Mouse (Mus musculus): Measurements from ENCODE around the gene Isoc2b.
A peak's percentile ranks its signal among the peaks of the same experiment; 100 is the strongest.
"Not testable (repeated sequence)": the region's sequence is repeated elsewhere in the genome, so short reads cannot be mapped to it uniquely, and the experiment has no call there.

The Isoc2b gene

DNA sequence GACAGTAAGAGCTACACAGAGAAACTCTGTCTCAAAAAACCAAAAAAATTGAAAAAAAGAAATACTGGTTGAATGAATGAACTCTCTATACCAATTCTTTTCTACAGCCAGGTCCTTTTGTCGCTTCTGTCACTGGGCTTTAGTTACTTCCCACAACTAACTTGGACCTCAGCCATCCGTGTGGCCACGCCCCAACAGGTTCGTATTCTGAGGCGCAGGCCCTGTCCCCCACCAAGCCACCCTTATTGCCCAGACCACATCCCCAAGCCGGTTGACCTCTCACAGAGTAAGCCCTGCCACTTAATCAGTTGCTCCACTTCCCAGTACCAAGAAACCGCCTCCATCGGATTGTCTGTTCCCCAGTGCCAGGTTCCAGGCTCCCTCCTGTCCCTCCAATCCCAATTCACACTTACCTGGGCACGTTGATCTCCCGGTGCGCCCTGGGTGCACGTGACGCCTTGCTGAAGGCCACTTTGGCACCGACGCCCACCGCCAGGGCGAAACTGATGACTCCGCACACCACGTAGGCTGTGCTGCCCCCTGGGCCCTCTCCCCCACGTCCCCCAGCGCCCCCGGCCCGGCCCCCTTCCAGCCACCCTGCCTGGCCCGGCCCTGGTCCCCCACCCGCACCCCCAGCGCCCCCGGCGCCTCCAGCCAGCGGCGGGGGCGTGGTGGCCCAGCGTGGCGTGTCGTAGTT is 34.3 kb downstream of the Isoc2b start:
- DNase-seq (ENCODE audit: low spot score), result peak; percentile 59

DNA sequence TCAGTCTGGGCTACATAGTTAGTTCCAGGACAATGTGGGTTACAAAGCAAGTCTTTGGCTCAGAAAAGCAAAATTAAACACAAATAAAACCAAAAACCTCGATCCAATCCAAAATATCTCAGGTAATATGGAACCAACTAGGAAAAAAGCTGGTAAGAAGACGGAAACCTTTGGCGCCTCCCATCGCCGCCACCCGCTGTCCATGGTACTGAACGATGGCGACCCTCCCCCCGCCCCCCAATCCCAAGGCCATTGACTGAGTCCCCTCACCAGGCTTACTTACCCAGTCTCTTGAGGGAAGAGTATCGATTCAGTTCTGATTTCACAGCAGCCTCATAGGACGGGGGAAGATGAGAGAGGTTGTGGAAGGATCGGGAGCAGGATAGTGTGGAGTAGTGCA is 39.6 kb downstream of the Isoc2b start:
- no peak for DNase-seq (ENCODE audit: low spot score)

DNA sequence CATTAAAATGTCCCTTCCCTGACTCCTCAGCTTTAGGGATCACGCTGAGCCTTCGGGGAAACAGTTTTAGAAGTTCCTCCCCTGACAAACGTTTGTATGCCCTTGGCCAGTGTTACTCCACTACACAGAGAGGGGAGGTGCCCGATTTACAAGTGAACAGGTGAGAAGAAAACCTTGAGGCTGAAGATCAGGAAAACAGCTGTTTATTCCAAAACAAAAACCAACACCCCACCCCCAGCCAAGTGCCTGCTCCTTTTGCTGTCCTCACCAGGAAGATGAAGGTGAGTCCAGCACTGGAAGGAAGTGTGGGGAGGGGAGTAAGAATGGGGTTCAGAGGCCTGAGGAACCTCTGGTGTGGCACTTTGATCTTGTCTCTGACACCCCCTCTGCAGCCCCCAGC is 44.7 kb downstream of the Isoc2b start:
- no peak for DNase-seq (ENCODE audit: low spot score)

GRCm38 (mm10) chr7:4822162-4822907 is 47.7 kb downstream of the Isoc2b start:
- no peak for DNase-seq (ENCODE audit: low spot score)

DNA sequence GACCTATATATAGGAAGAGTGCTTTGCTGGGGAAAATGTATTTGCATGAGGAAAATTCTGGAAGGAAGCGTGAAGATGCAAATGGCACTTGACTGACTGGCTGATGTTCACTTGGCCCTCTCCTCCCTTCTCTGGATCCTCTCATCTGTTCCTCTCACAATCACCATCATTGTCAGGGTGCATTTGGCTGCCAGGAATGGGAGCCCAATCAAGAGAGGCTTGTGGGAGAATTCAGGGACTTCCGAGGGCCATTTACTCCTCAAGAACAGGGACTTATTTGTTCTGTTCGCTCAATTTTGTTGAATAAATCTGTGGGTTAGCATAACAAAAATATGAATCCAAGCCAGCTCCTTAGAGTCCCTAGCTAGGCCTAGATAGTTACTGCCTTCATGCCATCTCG is 48.4 kb downstream of the Isoc2b start:
- no peak for DNase-seq (ENCODE audit: low spot score)

DNA sequence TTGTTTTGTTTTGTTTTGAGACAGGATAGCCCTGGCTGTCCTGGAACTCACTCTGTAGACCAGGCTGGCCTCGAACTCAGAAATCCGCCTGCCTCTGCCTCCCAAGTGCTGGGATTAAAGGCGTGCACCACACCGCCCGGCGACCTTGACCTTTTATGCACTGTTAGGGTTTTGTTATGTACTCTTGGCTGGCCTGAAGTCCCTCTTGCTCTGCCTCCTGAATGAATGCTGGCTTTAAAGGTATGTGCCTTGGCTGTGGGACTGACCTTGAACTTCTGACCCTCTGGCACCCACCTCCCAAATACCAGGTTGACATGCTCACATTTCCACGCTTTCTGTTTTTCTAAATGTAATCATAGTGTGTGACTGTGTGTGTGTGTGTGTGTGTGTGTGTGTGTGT is 49.1 kb downstream of the Isoc2b start:
- DNase-seq (ENCODE audit: low spot score), result peak; percentile 40

- DNase-seq (ENCODE audit: low spot score), result no peak
These were observed 53.5 kb downstream of the Isoc2b start for GRCm38 (mm10) chr7:4816559-4816958.

GRCm38 (mm10) chr7:4813105-4813791 is 56.8 kb downstream of the Isoc2b start:
- no peak for DNase-seq (ENCODE audit: low spot score)

GRCm38 (mm10) chr7:4812303-4813104 is 57.6 kb downstream of the Isoc2b start, which contains the start of gene Ube2s:
Gene Ube2s (minus strand): TSS chr7:4812590.
- DNase-seq (ENCODE audit: low spot score), result peak; percentile 100

- DNase-seq (ENCODE audit: low spot score), result peak; percentile 63
These were observed 58.2 kb downstream of the Isoc2b start for GRCm38 (mm10) chr7:4811842-4812302.

- DNase-seq (ENCODE audit: low spot score), result not testable (repeated sequence)
These were observed 58.9 kb downstream of the Isoc2b start for GRCm38 (mm10) chr7:4811131-4811530.

- DNase-seq (ENCODE audit: low spot score), result no peak
These were observed 63.3 kb downstream of the Isoc2b start for GRCm38 (mm10) chr7:4806716-4807115.

GRCm38 (mm10) chr7:4802247-4802646 is 67.8 kb downstream of the Isoc2b start:
- DNase-seq (ENCODE audit: low spot score), result no peak

GRCm38 (mm10) chr7:4795767-4796433 is 74.2 kb downstream of the Isoc2b start:
- DNase-seq (ENCODE audit: low spot score), result peak; percentile 52

All from testis, postnatal 10 days (tissue).